Mouse (Mus musculus) large intestine, adult 2 months (tissue): ENCODE measurements around the gene Ppef2. TPM values are rescaled to one million over a fixed set of nuclear protein-coding genes. Genes with fewer than 3 reads are reported as not detected.
"Not testable (repeated sequence)": the region's sequence is repeated elsewhere in the genome, so short reads cannot be mapped to it uniquely, and the experiment has no call there.

Source experiments
- DNase-seq: peaks from one replicate; pipeline ENCODE4 v3.0.0-alpha.2; 2012; ENCODE audit warnings: low read depth, low spot score
- WGBS: fragments of 180-500 bp; shearing (Covaris S2); methylation state at CpG from one replicate; pipeline ENCODE4 v1.1.7; 2018; 5-methylcytosine and 5-hydroxymethylcytosine counted together
- polyA plus RNA-seq: library from polyadenylated mRNA; depleted of rRNA; stranded (reverse); fragments of >200 nt; gene quantifications from 2 replicates; pipeline ENCODE4 v1.2.3, GENCODE M21; 2012; rRNA removed

The Ppef2 gene
- polyA plus RNA-seq, 1 experiment: 0.88 TPM

DNA sequence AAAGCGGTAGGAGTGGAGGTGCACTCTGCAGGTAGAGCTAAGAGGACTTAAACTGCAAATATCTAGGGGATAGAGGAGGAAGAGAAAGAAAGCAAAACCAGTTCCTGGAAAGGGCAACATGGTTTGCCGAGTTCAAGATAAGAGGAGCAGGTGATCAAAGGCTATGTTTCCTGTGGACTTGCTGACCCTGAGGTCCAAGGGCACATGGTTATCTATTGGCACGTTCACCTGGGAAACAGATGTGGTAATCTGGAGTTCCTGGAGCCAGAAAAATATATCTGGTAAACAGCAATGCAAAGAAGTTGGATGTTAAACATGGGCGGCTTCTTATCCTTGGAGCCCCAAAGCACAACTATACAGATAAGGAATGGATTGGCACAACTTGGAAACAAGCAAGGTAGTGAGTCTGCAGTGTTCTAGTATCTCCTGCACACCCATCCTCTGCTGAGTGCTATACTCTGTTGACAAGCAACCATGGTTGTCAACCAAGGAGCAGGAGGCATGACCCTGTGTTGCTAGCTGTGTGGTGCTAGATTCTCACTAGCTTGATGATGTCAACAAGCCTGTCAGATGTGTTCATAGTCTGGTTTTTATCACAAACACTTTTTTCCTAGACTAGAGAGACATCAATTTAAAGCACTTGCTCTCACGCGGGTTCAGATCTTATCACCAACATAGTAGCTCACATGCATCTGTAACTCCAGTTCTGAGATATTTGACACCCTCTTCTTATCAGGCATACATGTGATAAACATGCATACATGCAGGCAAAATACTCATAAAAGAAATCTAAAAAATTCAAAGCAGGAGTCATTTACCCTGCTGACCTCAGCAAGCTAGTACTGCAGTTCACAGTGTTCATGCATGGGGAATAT lies 51.7 kb downstream of the Ppef2 start:
- DNase-seq: peak; percentile 61
- WGBS: 43% methylated on average over 6 of the region's 6 CpGs

DNA sequence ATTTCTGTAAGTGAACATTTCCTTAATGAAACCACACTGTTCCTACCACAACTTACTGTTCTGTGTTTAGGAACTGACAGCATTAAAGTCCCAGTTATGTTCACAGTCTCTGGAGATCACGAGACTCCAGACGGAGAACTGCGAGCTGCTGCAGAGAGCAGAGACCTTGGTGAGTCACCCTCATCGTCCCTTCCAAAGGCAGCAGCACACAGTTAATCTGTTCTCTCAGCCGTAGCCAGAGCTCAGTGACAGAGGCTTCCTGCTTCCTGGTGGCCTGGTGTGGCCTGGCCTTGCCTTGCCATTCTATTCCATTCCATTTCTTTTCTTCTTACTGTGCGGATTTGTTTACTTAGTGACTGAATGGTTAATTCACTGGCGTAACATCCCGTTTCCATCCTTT lies 57.8 kb downstream of the Ppef2 start:
- WGBS: 74% methylated on average over 8 of the region's 8 CpGs
- no peak for DNase-seq

DNA sequence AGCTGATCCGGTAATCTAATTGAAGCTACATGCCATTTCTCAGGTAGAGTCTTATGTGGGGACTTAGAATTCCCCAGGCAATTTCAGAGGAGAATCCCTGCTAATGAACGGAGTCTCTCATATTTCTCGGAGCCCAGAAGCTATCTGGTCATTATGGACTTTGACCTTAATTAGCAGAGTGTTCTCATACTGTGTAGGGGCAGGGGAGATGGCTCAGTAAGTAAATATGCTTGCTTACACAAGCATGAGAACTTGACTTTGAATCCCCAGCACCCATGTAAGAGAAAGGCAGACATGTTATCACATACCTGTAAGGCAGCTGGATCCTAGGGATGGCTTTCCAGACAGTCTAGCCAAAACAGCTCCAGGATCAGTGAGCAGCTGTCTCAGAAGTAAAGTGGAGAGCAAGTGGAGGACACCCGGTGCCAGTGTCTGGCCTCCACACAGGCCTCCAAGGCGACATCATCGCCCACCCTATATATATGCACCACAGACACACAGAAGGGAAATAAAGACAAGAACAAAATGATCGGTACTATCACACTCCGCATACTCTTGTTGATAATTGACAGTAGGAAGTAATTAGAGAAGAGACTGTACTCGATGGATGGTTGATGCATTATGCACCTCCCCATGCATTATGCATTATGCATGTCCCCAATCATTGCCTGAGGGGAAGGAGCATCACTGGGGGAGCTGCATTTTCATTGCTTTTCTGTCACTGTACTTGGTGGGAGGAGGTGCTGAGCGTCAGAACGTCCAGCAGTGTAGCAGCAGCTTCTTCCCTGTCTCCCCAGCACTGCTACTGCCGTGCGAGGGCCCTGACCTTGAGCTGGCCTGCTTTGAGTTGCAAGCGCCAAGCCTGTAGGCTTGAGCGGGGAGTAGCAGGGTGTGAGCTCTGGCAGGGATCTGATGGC lies 58.9 kb downstream of the Ppef2 start:
- WGBS: 85% methylated on average over 15 of the region's 15 CpGs
- DNase-seq: no peak

DNA sequence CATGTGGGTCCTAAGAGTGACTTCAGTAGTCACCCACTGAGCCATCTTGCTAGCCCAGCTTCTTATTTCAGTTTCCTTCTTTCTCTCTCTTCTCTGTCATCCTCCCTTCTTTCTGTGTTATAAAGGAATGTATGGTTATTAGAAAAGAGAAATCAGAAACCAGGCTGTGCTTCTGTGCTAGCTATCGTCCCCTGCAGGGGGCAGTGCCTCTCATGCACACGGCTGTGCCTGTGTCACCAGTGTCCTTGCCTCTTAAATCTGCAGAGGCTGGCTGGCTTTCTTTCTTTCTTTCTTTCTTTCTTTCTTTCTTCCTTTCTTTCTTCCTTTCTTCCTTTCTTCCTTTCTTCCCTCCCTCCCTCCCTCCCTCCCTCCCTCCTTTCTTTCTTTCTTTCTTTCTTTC lies 60.4 kb downstream of the Ppef2 start:
- DNase-seq: not testable (repeated sequence)
- WGBS: 40% methylated on average over 2 of the region's 2 CpGs

DNA sequence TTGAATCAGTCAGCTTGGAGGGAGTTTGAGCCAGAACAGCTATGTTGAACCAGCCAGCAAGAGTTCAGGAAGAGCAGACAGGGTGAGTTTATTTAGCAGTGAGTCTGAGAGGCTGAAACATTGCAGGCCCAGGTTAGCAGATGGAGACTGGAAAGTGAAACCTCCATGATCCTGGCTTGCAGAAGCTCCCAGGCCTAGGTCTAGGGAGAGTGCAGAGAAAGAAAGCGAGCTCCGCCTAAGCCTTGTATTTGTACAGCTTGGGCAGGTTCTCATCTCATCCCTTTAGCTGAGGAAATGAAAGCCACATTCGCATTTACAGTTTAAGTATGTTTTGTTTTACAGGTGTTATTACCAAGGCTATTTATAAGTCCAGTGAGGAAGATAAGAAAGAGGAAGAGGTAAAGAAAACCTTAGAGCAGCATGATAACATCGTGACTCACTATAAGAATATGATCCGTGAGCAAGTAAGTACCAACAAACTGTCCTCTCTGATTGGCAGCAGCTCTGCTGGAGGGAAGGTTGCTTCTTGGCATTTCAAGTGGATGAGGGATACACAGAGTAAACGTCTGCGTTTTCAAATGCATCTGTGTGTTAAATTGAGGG lies 67.1 kb downstream of the Ppef2 start:
- 63% methylated on average over 7 of the region's 7 CpGs for WGBS
- peak; percentile 33 for DNase-seq

DNA sequence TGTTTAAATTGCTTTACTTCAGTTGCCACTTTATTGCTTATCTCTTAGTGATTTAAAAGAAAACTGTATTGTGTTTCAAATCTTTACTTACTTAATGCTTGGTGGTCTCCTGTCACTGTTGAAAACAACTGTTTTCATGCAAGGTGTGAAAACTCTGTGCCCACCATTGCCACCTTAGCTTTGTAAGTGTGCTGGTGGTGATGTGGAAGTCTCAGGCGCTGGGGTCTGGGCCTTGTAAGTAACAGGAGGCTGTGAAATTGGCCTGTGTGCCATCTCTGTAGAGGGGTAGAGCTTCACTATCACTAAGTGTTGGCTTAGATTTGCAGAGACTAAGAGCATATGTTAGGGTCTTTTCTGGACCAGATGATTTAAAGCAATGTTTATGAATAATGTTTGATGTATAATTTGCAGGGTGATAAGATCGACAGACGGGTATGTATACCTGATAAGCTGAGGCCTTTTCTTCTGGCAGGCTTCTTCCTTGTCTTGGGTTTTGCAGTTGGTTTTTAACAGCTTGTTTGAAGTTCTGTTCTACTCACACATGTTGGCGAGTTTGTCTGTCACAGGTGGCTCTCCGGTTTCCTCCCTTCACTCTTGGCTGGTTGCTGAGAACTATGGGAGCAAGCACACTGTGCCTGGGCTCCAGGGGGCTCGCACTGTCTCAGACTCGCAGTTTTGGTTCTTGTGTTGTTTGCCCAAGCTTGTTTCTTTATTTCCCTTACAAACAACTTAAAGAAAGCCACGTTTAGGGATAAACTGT lies 72.8 kb downstream of the Ppef2 start:
- WGBS: 74% methylated on average over 8 of the region's 8 CpGs
- DNase-seq: no peak

Other genes starting within 250 kb of the Ppef2 start
- gene Cdkl2, start 212.4 kb downstream of the Ppef2 start, polyA plus RNA-seq: 0.62 and 0.78 TPM in 2 replicates
- 17.6 and 21.9 TPM in 2 replicates for gene G3bp2, start 172.6 kb downstream of the Ppef2 start, polyA plus RNA-seq
- 23.8 and 41.7 TPM in 2 replicates for gene Uso1, start 118.3 kb downstream of the Ppef2 start, polyA plus RNA-seq
- 0.45 and 2.4 TPM in 2 replicates for gene U90926, start 40.9 kb downstream of the Ppef2 start, polyA plus RNA-seq
- 30.2 and 53.1 TPM in 2 replicates for gene Naaa, start 21.9 kb upstream of the Ppef2 start, polyA plus RNA-seq
- 5.2 and 8.9 TPM in 2 replicates for gene Sdad1, start 54.2 kb upstream of the Ppef2 start, polyA plus RNA-seq
- 27.1 and 43.7 TPM in 2 replicates for gene Cxcl9, start 71.8 kb upstream of the Ppef2 start, polyA plus RNA-seq
- gene Art3, start 75.5 kb upstream of the Ppef2 start, polyA plus RNA-seq: 9.2 and 9.3 TPM in 2 replicates
- 20.5 and 20.6 TPM in 2 replicates for gene Cxcl10, start 92.6 kb upstream of the Ppef2 start, polyA plus RNA-seq
- 11.9 and 16.6 TPM in 2 replicates for gene Nup54, start 178.9 kb upstream of the Ppef2 start, polyA plus RNA-seq